Mouse (Mus musculus): Measurements from ENCODE around the gene Il17rb.

The Il17rb gene

GRCm38 (mm10) chr14:29957393-29957792 is 51.3 kb downstream of the Il17rb start:
- DNase-seq: no peak

GRCm38 (mm10) chr14:29950805-29951204 is 57.9 kb downstream of the Il17rb start:
- no peak for DNase-seq

GRCm38 (mm10) chr14:29946761-29947309 is 61.9 kb downstream of the Il17rb start:
- no peak for DNase-seq
